Mouse (Mus musculus) liver, embryonic 12.5 days (tissue): ENCODE results near the gene Selenos. TPM values are rescaled to one million over a fixed set of nuclear protein-coding genes. Genes with fewer than 3 reads are reported as not detected.

Experiments
- ATAC-seq: fragments of 200-750 bp; cut with Nextera tagmentation; 2 replicates; pipeline ENCODE4 v1.8.0; 2017; ENCODE audit warnings: moderate number of reproducible peaks, mild to moderate bottlenecking, moderate library complexity
- H3K27ac ChIP-seq: fragments of 300-500 bp; sonication (generic); 2 replicates; pipeline ENCODE4 v1.5.1; 2016; ENCODE audit warnings: mild to moderate bottlenecking
- H3K27me3 ChIP-seq: fragments of 300-500 bp; sonication (generic); replicated peaks from 2 replicates; pipeline ENCODE4 v1.6.1; 2016; ENCODE audit warnings: mild to moderate bottlenecking, moderate library complexity
- H3K36me3 ChIP-seq: fragments of 300-500 bp; sonication (generic); 2 replicates; pipeline ENCODE4 v1.6.1; 2016; ENCODE audit warnings: mild to moderate bottlenecking, moderate library complexity
- H3K4me1 ChIP-seq: fragments of 300-500 bp; sonication (generic); 2 replicates; pipeline ENCODE4 v1.6.1; 2016
- H3K4me2 ChIP-seq: fragments of 300-500 bp; sonication (generic); 2 replicates; pipeline ENCODE4 v1.6.1; 2016; ENCODE audit warnings: mild to moderate bottlenecking, moderate library complexity
- H3K4me3 ChIP-seq: fragments of 300-500 bp; sonication (generic); 2 replicates; pipeline ENCODE4 v1.5.1; 2016; ENCODE audit warnings: mild to moderate bottlenecking, moderate library complexity
- H3K9ac ChIP-seq: fragments of 300-500 bp; sonication (generic); 2 replicates; pipeline ENCODE4 v1.6.1; 2016; ENCODE audit warnings: mild to moderate bottlenecking, moderate library complexity
- H3K9me3 ChIP-seq: fragments of 300-500 bp; sonication (generic); replicated peaks from 2 replicates; pipeline ENCODE4 v1.6.1; 2016; ENCODE audit warnings: mild to moderate bottlenecking, moderate library complexity
- WGBS: fragments of 180-500 bp; shearing (Covaris S2); methylation state at CpG from one replicate; pipeline ENCODE4 v1.1.7; 2016; ENCODE audit not compliant: insufficient replicate concordance; 5-methylcytosine and 5-hydroxymethylcytosine counted together
- polyA plus RNA-seq: library from polyadenylated mRNA; unstranded; fragments of >200 nt; fragmentation: Nextera tagmentation; extraction: Ambion mirVana; gene quantifications from 2 replicates; pipeline ENCODE4 v1.2.1, GENCODE M21; 2016

Selenos gene
- polyA plus RNA-seq, 1 experiment from 2014 or later = 65.5 TPM

GRCm38 (mm10) chr7:66125368-66125767 lies 45.9 kb downstream of the Selenos start:
- Histone ChIP-seq H3K27ac (no peak overlapping the region), H3K36me3 (peaks cover 59% of the 10 kb centered on the region), H3K4me3 (no peak overlapping the region), H3K27me3 (no peaks in the 10 kb centered on the region), H3K9ac (no peak overlapping the region), H3K4me1 (peaks cover 34% of the 10 kb centered on the region), H3K9me3 (no peaks in the 10 kb centered on the region), H3K4me2 (no peak overlapping the region)
- 75% methylated on average over 14 of the region's 14 CpGs for WGBS
- ATAC-seq = no peak

DNA sequence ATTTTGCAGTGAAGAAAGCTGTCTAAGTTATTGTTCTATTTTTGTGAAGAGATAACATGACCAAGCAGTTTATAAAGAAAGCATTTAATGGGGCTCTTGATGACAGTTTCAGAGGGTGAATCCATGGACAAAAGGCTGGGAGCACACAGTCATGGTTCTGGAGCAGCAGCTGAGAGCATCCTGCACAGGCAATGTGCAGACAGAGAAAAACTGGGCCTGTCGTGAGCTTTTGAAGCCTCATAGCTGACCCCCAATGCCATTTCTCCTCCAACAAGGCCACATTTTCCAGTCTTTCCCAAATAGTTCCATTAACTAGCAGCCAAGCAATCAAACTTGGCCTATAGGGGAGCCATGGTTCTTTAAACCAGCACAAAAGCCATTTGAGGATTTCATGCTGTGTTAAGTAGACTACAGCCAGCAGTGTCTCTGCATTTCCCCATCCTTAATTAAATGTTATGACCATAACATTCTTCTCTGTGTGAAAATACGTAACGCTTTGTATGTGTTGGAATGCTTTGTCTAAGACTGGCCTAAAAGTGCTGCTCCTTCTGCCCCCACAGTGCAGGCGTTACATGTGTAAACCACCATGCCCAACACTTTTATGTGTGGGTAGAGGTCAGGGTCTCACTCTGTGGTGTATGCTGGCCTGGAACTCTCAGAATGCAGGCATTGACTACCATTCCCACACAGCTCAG lies 48.6 kb downstream of the Selenos start:
- Histone ChIP-seq H3K4me1 (peaks cover 31% of the 10 kb centered on the region), H3K9me3 (no peaks in the 10 kb centered on the region), H3K4me3 (no peak overlapping the region), H3K9ac (no peak overlapping the region), H3K27me3 (no peaks in the 10 kb centered on the region), H3K4me2 (no peak overlapping the region), H3K27ac (no peak overlapping the region), H3K36me3 (peaks cover 78% of the 10 kb centered on the region)
- no peak for ATAC-seq
- WGBS = 88% methylated on average over 4 of the region's 4 CpGs

GRCm38 (mm10) chr7:66128857-66129256 lies 49.4 kb downstream of the Selenos start:
- H3K4me2 ChIP-seq = no peak overlapping the region
- H3K4me3 ChIP-seq = no peak overlapping the region
- ATAC-seq = no peak
- WGBS = 45% methylated on average over 3 of the region's 3 CpGs
- H3K27ac ChIP-seq = no peak overlapping the region
- H3K9me3 ChIP-seq = no peaks in the 10 kb centered on the region
- peaks cover 78% of the 10 kb centered on the region for H3K36me3 ChIP-seq
- H3K9ac ChIP-seq = no peak overlapping the region
- H3K4me1 ChIP-seq = peaks cover 31% of the 10 kb centered on the region
- no peaks in the 10 kb centered on the region for H3K27me3 ChIP-seq

- WGBS = 87% methylated on average over 2 of the region's 2 CpGs
- no peak overlapping the region for H3K4me2 ChIP-seq
- no peaks in the 10 kb centered on the region for H3K9me3 ChIP-seq
- H3K9ac ChIP-seq = no peak overlapping the region
- no peak for ATAC-seq
- H3K36me3 ChIP-seq = peaks cover 71% of the 10 kb centered on the region
- H3K4me3 ChIP-seq = no peak overlapping the region
- no peaks in the 10 kb centered on the region for H3K27me3 ChIP-seq
- H3K4me1 ChIP-seq = peaks cover 34% of the 10 kb centered on the region
- no peak overlapping the region for H3K27ac ChIP-seq
Observed at GRCm38 (mm10) chr7:66130296-66130695, 50.8 kb downstream of the Selenos start.

DNA sequence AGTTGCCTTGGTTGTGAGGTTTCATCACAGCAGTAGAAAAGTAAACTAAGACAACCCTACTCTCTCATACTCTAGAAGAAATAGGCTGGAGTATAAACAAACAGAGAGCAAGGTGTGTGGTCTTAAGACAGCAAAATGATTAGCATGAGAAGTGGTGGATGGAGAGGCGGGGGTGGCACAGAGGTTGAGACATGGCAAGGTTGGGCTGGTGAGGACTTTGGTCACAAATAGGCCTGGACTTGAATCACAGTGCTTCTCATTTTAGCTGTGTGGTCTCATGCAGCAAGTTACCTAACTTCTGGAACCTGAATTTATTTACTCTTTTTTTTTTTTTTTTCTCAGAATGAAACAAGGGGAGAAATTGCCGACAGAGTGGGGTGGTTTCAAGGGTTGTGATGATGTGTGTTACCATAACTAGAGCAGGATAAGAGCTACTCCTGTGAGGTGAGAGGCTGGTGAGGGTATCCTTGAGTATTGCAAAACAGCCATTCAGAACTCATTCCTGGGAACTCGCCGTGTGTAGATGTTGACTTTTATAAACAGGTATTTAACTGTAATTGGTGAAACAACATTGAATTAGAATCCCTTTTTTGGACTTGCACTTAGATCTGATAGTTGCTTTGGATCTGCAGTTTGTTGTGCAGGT lies 52.5 kb downstream of the Selenos start:
- H3K36me3 ChIP-seq = peaks cover 55% of the 10 kb centered on the region
- ATAC-seq = no peak
- H3K27ac ChIP-seq = no peak overlapping the region

DNA sequence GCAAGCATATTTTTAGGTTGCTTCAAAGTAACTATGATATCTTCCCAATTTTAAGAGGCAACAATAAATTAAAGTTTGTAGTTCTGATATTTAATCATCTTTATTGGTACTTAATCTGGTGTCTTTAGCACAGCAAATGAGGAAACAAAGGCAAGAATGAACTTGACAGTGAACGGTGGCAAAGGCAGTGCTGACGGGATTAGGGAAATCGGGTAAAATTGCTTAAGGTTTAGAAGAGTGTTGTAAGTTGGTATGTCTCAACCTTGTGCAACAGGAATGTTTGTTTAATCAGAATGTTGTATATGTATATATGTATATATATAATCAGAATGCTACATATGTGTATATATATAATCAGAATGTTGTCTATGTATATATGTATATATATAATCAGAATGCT lies 54.7 kb downstream of the Selenos start:
- H3K9me3 ChIP-seq = no peaks in the 10 kb centered on the region
- H3K9ac ChIP-seq = no peak overlapping the region
- 94% methylated on average over 3 of the region's 3 CpGs for WGBS
- peaks cover 68% of the 10 kb centered on the region for H3K4me1 ChIP-seq
- no peak overlapping the region for H3K4me3 ChIP-seq
- peaks cover 43% of the 10 kb centered on the region for H3K36me3 ChIP-seq
- H3K27ac ChIP-seq = no peak overlapping the region
- ATAC-seq = no peak
- H3K4me2 ChIP-seq = no peak overlapping the region
- no peaks in the 10 kb centered on the region for H3K27me3 ChIP-seq

More for the DNA sequence above, 52.5 kb downstream of the Selenos start:
- WGBS = 84% methylated on average over 4 of the region's 4 CpGs
- H3K9ac ChIP-seq = no peak overlapping the region
- no peaks in the 10 kb centered on the region for H3K9me3 ChIP-seq
- no peak overlapping the region for H3K4me3 ChIP-seq
- no peak overlapping the region for H3K4me2 ChIP-seq
- H3K27me3 ChIP-seq = no peaks in the 10 kb centered on the region
- H3K4me1 ChIP-seq = peaks cover 50% of the 10 kb centered on the region

DNA sequence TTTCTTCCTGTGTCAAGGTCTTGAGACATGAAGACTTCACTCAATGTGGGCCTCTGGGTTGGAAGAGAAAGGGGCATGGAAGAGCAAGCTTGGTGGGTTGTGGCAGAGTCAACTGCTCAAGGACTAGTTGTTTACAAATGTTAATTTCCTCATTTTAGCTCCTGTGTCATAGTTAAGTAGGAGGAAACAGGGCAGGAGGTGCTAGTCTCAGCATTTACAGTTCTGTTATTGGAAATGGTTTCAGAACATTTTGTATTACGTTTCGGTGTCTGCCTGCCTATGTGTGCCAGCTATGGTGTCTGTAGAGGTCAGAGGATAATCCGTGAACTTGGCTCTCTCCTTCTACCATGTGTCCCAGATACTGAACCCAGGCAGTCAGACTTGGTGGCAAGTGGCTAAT lies 56.2 kb downstream of the Selenos start:
- H3K4me1 ChIP-seq = peaks cover 76% of the 10 kb centered on the region
- H3K9me3 ChIP-seq = no peaks in the 10 kb centered on the region
- H3K4me2 ChIP-seq = 0 out of 2 replicates have a peak overlapping the region, but pooled peaks have one; percentile 1
- H3K27me3 ChIP-seq = no peaks in the 10 kb centered on the region
- WGBS = 86% methylated on average over 3 of the region's 3 CpGs
- H3K4me3 ChIP-seq = no peak overlapping the region
- H3K36me3 ChIP-seq = peaks cover 43% of the 10 kb centered on the region
- H3K27ac ChIP-seq = peak overlapping the region; percentile 49
- no peak for ATAC-seq
- H3K9ac ChIP-seq = no peak overlapping the region

DNA sequence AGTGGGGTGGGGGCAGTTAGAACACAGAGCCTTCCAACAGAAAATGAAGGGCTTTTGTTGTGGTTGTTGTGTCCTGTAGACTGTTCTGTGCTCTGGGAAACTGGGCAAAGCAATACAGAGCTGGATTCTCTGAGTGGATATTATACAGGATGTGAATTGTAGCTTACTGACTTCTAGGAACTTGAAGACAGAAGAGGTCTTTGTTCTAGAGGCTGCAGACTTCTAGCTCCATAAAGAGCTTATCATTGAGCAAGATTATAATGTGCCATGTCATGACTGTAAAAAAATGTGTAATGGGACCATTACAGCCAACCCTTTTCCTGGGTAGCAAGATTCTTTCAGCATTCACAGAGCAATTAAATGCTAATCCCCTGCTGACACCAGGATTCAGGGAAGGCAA lies 56.7 kb downstream of the Selenos start:
- H3K4me3 ChIP-seq = no peak overlapping the region
- H3K9ac ChIP-seq = no peak overlapping the region
- ATAC-seq = 0 out of 2 replicates have a peak, but pooled peaks have one; percentile 26
- H3K4me1 ChIP-seq = peaks cover 80% of the 10 kb centered on the region
- no peaks in the 10 kb centered on the region for H3K27me3 ChIP-seq
- H3K36me3 ChIP-seq = peaks cover 42% of the 10 kb centered on the region
- H3K4me2 ChIP-seq = no peak overlapping the region
- H3K9me3 ChIP-seq = no peaks in the 10 kb centered on the region
- H3K27ac ChIP-seq = peak overlapping the region; percentile 49

DNA sequence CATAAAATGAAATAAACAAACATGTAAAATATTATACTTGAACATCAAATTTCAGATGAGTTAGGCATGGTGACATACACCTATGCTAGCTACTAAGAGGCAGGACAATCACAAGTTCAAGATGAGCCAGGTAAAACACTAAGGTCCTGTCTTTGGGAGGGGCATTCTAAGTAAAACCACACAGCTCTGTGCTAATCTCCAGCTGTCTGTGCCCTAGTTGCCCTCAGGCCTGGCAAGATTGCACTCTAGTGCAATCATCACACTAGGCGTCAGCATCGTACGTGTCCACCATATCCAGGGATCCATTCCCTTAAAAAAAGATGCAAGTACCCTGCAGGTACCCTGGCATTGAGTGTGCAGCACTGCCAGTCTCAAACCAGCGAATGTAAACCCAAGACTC lies 57.9 kb downstream of the Selenos start:
- Histone ChIP-seq H3K9me3 (no peaks in the 10 kb centered on the region), H3K27ac (0 out of 2 replicates have a peak overlapping the region, but pooled peaks have one; percentile 17), H3K4me1 (peaks cover 75% of the 10 kb centered on the region), H3K36me3 (peaks cover 36% of the 10 kb centered on the region), H3K27me3 (no peaks in the 10 kb centered on the region), H3K9ac (no peak overlapping the region), H3K4me3 (no peak overlapping the region), H3K4me2 (no peak overlapping the region)
- peak; percentile 66 for ATAC-seq
- 62% methylated on average over 4 of the region's 4 CpGs for WGBS

- peaks cover 77% of the 10 kb centered on the region for H3K4me1 ChIP-seq
- no peak overlapping the region for H3K4me3 ChIP-seq
Observed at GRCm38 (mm10) chr7:66138301-66138700, 58.9 kb downstream of the Selenos start.

DNA sequence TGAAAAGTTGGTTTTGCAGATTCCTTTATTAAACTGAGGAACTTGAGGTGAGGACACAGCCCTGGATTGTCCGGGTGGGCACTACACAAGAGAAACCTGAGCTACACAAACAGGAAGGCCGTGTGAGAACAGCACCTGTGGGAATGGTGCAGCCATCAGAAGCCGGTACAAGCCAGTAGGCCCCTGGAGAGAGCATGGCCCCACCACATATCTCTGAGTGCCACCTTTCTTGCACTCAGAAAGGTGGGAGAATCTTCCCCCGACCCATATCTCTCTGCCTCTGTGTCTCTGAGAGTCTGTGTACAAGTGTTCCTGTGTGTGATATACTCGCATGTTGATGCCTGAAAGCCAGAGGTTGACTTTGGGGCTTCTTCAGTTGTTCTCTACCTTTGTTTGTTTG lies 59.4 kb downstream of the Selenos start:
- H3K9me3 ChIP-seq = no peaks in the 10 kb centered on the region
- peaks cover 49% of the 10 kb centered on the region for H3K36me3 ChIP-seq
- peak; percentile 64 for ATAC-seq
- peak overlapping the region; percentile 32; the same call in 1 of the 2 replicates for H3K9ac ChIP-seq
- no peak overlapping the region; the same call in 1 of the 2 replicates for H3K4me2 ChIP-seq
- H3K27me3 ChIP-seq = no peaks in the 10 kb centered on the region
- 46% methylated on average over 5 of the region's 5 CpGs for WGBS
- H3K4me3 ChIP-seq = no peak overlapping the region
- H3K4me1 ChIP-seq = peaks cover 83% of the 10 kb centered on the region
- H3K27ac ChIP-seq = peak overlapping the region; percentile 53

More at GRCm38 (mm10) chr7:66138301-66138700, 58.9 kb downstream of the Selenos start:
- H3K4me2 ChIP-seq = no peak overlapping the region; the same call in 1 of the 2 replicates
- H3K36me3 ChIP-seq = peaks cover 43% of the 10 kb centered on the region
- ATAC-seq = no peak
- WGBS = 74% methylated on average over 4 of the region's 4 CpGs
- H3K27me3 ChIP-seq = no peaks in the 10 kb centered on the region
- no peaks in the 10 kb centered on the region for H3K9me3 ChIP-seq
- H3K9ac ChIP-seq = 0 out of 2 replicates have a peak overlapping the region, but pooled peaks have one; percentile 32
- H3K27ac ChIP-seq = no peak overlapping the region
